Mouse (Mus musculus): ENCODE results near the gene Tbc1d22a. TPM values are rescaled to one million over a fixed set of nuclear protein-coding genes. Genes with fewer than 3 reads are reported as not detected.

Tbc1d22a gene
- total RNA-seq, 1 experiment = 19.2 TPM

DNA sequence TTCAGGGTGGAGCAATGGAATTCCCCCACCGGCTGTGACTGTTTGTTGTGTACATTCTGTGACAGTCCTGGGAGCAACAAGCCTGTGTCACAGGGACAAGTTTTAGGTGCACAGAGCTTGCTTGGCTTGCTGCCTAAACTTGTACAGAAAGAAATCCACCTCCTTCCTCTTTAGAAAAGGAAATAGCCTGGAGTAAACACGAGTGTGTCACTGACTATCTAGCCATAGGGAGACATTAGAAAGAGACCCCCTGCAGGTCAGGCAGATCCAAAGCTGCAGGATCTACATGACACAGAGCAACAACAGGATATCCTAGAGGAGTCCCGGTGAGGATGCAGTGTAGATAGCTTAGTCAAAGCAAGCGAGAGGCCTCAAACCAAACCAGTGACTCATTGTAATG lies 13.2 kb upstream of the Tbc1d22a start:
- in situ Hi-C loops (cut with MboI; ENCODE audit: low sequenced_read_pairs in 2 of 2, unreplicated experiment in 2 of 2) = no loop called here
- DNase-seq (ENCODE audit: low read depth, low spot score) = no peak
- no peaks in the 10 kb centered on the region for H3K9me3 ChIP-seq (ENCODE audit: control insufficient read depth, insufficient read depth, low read depth, low read length)
- no peak overlapping the region for H3K4me3 ChIP-seq (ENCODE audit: insufficient read depth in 1 of 2, low read depth in 1 of 2, low read length in 2 of 2, poor library complexity in 1 of 2, severe bottlenecking in 1 of 2)
- TF ChIP-seq MAFK (IDR thresholded peaks at IDR 0.05; ENCODE audit: insufficient read depth, low read depth, low read length) = no peak
- no peaks in the 10 kb centered on the region for H3K36me3 ChIP-seq (ENCODE audit: control insufficient read depth, insufficient read depth, low read length, poor library complexity, severe bottlenecking)
- H3K4me1 ChIP-seq (ENCODE audit: control insufficient read depth in 2 of 2, insufficient read depth in 2 of 2, low read length in 2 of 2, poor library complexity in 1 of 2) = peaks cover 0 to 20% of the 10 kb centered on the region in 2 experiments; a peak in 2 of 4 replicates
- H3K9ac ChIP-seq (ENCODE audit: insufficient read depth, low read depth, low read length, poor library complexity, severe bottlenecking) = no peak overlapping the region
- H3K27ac ChIP-seq (ENCODE audit: insufficient read depth, low read depth, low read length, poor library complexity, severe bottlenecking) = no peak overlapping the region

GRCm38 (mm10) chr15:86201696-86202330 lies 12.4 kb upstream of the Tbc1d22a start:
- H3K4me1 ChIP-seq (ENCODE audit: control insufficient read depth in 2 of 2, insufficient read depth in 2 of 2, low read length in 2 of 2, poor library complexity in 1 of 2) = peaks cover 0 to 20% of the 10 kb centered on the region in 2 experiments; a peak in 2 of 4 replicates
- H3K36me3 ChIP-seq (ENCODE audit: control insufficient read depth, insufficient read depth, low read length, poor library complexity, severe bottlenecking) = no peaks in the 10 kb centered on the region
- no peak overlapping the region for H3K9ac ChIP-seq (ENCODE audit: insufficient read depth, low read depth, low read length, poor library complexity, severe bottlenecking)
- in situ Hi-C loops (cut with MboI; ENCODE audit: low sequenced_read_pairs in 2 of 2, unreplicated experiment in 2 of 2) = no loop called here
- TF ChIP-seq ZNF384 (IDR thresholded peaks at IDR 0.05; ENCODE audit: low read depth, low read length) (no peak), HCFC1 (IDR thresholded peaks at IDR 0.05; ENCODE audit: borderline replicate concordance, insufficient read depth, low read length) (no peak), CHD2 (IDR thresholded peaks at IDR 0.05; ENCODE audit: low read depth, low read length) (no peak), MAFK (IDR thresholded peaks at IDR 0.05; ENCODE audit: insufficient read depth, low read depth, low read length) (no peak), ZC3H11A (IDR thresholded peaks at IDR 0.05; ENCODE audit: borderline replicate concordance, low read depth, low read length) (no peak)
- H3K9me3 ChIP-seq (ENCODE audit: control insufficient read depth, insufficient read depth, low read depth, low read length) = no peaks in the 10 kb centered on the region
- DNase-seq (ENCODE audit: low read depth, low spot score) = no peak
- no peak overlapping the region for H3K4me3 ChIP-seq (ENCODE audit: insufficient read depth in 1 of 2, low read depth in 1 of 2, low read length in 2 of 2, poor library complexity in 1 of 2, severe bottlenecking in 1 of 2)
- no peak overlapping the region; the same call in 1 of the 2 replicates for H3K27ac ChIP-seq (ENCODE audit: insufficient read depth, low read depth, low read length, poor library complexity, severe bottlenecking)

DNA sequence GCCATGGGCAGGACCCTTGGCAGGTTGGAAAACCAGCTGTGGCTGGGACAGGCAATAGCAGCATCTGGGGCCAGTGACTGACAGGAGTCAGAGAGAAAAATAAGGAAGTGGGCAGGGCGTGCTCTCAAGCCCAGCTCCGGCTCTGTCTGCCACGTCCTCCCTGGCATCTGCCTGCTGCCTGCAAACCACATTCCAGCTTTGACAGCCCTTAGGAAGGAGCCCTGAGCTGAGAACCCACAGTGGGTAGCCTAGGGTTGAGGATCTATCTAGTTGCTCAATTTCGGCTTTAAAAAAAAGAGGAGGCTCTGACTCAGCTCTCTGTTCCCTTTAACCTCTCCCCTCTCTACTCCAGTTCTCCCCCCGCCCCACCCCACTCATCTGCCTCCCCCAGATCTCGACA lies 11.6 kb upstream of the Tbc1d22a start:
- no peak overlapping the region for H3K27ac ChIP-seq (ENCODE audit: insufficient read depth, low read depth, low read length, poor library complexity, severe bottlenecking)
- peaks cover 0 to 20% of the 10 kb centered on the region in 2 experiments; a peak in 2 of 4 replicates for H3K4me1 ChIP-seq (ENCODE audit: control insufficient read depth in 2 of 2, insufficient read depth in 2 of 2, low read length in 2 of 2, poor library complexity in 1 of 2)

GRCm38 (mm10) chr15:86203292-86203793 lies 10.9 kb upstream of the Tbc1d22a start:
- DNase-seq (ENCODE audit: low read depth, low spot score) = no peak
- Histone ChIP-seq H3K27ac (ENCODE audit: insufficient read depth, low read depth, low read length, poor library complexity, severe bottlenecking) (no peak overlapping the region), H3K9me3 (ENCODE audit: control insufficient read depth, insufficient read depth, low read depth, low read length) (no peaks in the 10 kb centered on the region), H3K36me3 (ENCODE audit: control insufficient read depth, insufficient read depth, low read length, poor library complexity, severe bottlenecking) (no peaks in the 10 kb centered on the region), H3K4me3 (ENCODE audit: insufficient read depth in 1 of 2, low read depth in 1 of 2, low read length in 2 of 2, poor library complexity in 1 of 2, severe bottlenecking in 1 of 2) (no peak overlapping the region), H3K9ac (ENCODE audit: insufficient read depth, low read depth, low read length, poor library complexity, severe bottlenecking) (no peak overlapping the region), H3K4me1 (ENCODE audit: control insufficient read depth in 2 of 2, insufficient read depth in 2 of 2, low read length in 2 of 2, poor library complexity in 1 of 2) (peaks cover 0 to 20% of the 10 kb centered on the region in 2 experiments; a peak in 2 of 4 replicates)
- in situ Hi-C loops (cut with MboI; ENCODE audit: low sequenced_read_pairs in 2 of 2, unreplicated experiment in 2 of 2) = no loop called here
- TF ChIP-seq ZC3H11A (IDR thresholded peaks at IDR 0.05; ENCODE audit: borderline replicate concordance, low read depth, low read length) (no peak), MAFK (IDR thresholded peaks at IDR 0.05; ENCODE audit: insufficient read depth, low read depth, low read length) (no peak), HCFC1 (IDR thresholded peaks at IDR 0.05; ENCODE audit: borderline replicate concordance, insufficient read depth, low read length) (no peak), CHD2 (IDR thresholded peaks at IDR 0.05; ENCODE audit: low read depth, low read length) (no peak), ZNF384 (IDR thresholded peaks at IDR 0.05; ENCODE audit: low read depth, low read length) (no peak)

More for the DNA sequence above, 11.6 kb upstream of the Tbc1d22a start:
- Histone ChIP-seq H3K36me3 (ENCODE audit: control insufficient read depth, insufficient read depth, low read length, poor library complexity, severe bottlenecking) (no peaks in the 10 kb centered on the region), H3K9ac (ENCODE audit: insufficient read depth, low read depth, low read length, poor library complexity, severe bottlenecking) (no peak overlapping the region), H3K4me3 (ENCODE audit: insufficient read depth in 1 of 2, low read depth in 1 of 2, low read length in 2 of 2, poor library complexity in 1 of 2, severe bottlenecking in 1 of 2) (no peak overlapping the region), H3K9me3 (ENCODE audit: control insufficient read depth, insufficient read depth, low read depth, low read length) (no peaks in the 10 kb centered on the region)
- DNase-seq (ENCODE audit: low read depth, low spot score) = no peak
- TF ChIP-seq ZNF384 (IDR thresholded peaks at IDR 0.05; ENCODE audit: low read depth, low read length) = no peak
- no peak for TF ChIP-seq MAFK (IDR thresholded peaks at IDR 0.05; ENCODE audit: insufficient read depth, low read depth, low read length)
- no peak for TF ChIP-seq HCFC1 (IDR thresholded peaks at IDR 0.05; ENCODE audit: borderline replicate concordance, insufficient read depth, low read length)
- TF ChIP-seq ZC3H11A (IDR thresholded peaks at IDR 0.05; ENCODE audit: borderline replicate concordance, low read depth, low read length) = no peak
- no peak for TF ChIP-seq CHD2 (IDR thresholded peaks at IDR 0.05; ENCODE audit: low read depth, low read length)
- in situ Hi-C loops (cut with MboI; ENCODE audit: low sequenced_read_pairs in 2 of 2, unreplicated experiment in 2 of 2) = no loop called here

Measured in ES-E14 (cell line).